Mouse (Mus musculus) right cerebral cortex, postnatal 10 days (tissue): ENCODE results near the gene Spata18.

Experiments
- DNase-seq, 2 experiments: peaks; one replicate each; pipeline ENCODE4 v3.0.0; 2021; ENCODE audit warnings: low spot score in 2 of 2

Gene Spata18

GRCm38 (mm10) chr5:73651061-73651854, at the start of gene Spata18:
Gene Spata18 (plus strand): TSS chr5:73651379.
- peak in 1 of 2 experiments; percentile 36 for DNase-seq

- no peak for DNase-seq
Measured at GRCm38 (mm10) chr5:73602865-73603264, 48.3 kb upstream of the Spata18 start.

GRCm38 (mm10) chr5:73604542-73604941, 46.6 kb upstream of the Spata18 start:
- DNase-seq: no peak

- no peak for DNase-seq
Measured at GRCm38 (mm10) chr5:73604964-73605363, 46.2 kb upstream of the Spata18 start.

- DNase-seq: no peak
Measured at GRCm38 (mm10) chr5:73611071-73611470, 40.1 kb upstream of the Spata18 start.

GRCm38 (mm10) chr5:73613296-73613695, 37.9 kb upstream of the Spata18 start:
- no peak for DNase-seq

GRCm38 (mm10) chr5:73615211-73615610, 36.0 kb upstream of the Spata18 start:
- no peak for DNase-seq

- DNase-seq: no peak
Measured at GRCm38 (mm10) chr5:73618969-73619368, 32.2 kb upstream of the Spata18 start.

GRCm38 (mm10) chr5:73625505-73625904, 25.7 kb upstream of the Spata18 start:
- no peak for DNase-seq

GRCm38 (mm10) chr5:73626842-73627241, 24.3 kb upstream of the Spata18 start:
- no peak for DNase-seq

GRCm38 (mm10) chr5:73627559-73627958, 23.6 kb upstream of the Spata18 start:
- no peak for DNase-seq

GRCm38 (mm10) chr5:73627991-73628390, 23.2 kb upstream of the Spata18 start:
- DNase-seq: no peak

GRCm38 (mm10) chr5:73630141-73630540, 21.0 kb upstream of the Spata18 start:
- no peak for DNase-seq

- no peak for DNase-seq
Measured at GRCm38 (mm10) chr5:73631001-73631558, 20.1 kb upstream of the Spata18 start.

GRCm38 (mm10) chr5:73632291-73632690, 18.9 kb upstream of the Spata18 start, which contains the start of gene Lrrc66:
Gene Lrrc66 (minus strand): TSS chr5:73632526.
- DNase-seq: no peak

- DNase-seq: peak; percentile 84 to 88
Measured at GRCm38 (mm10) chr5:73633141-73633540, 18.0 kb upstream of the Spata18 start.

- no peak for DNase-seq
Measured at GRCm38 (mm10) chr5:73637337-73638107, 13.7 kb upstream of the Spata18 start.

- no peak for DNase-seq
Measured at GRCm38 (mm10) chr5:73641058-73641457, 10.1 kb upstream of the Spata18 start.

GRCm38 (mm10) chr5:73642091-73642490, 9.1 kb upstream of the Spata18 start:
- peak in 1 of 2 experiments; percentile 65 for DNase-seq

- peak; percentile 90 for DNase-seq
Measured at GRCm38 (mm10) chr5:73647261-73647900, 3.8 kb upstream of the Spata18 start, which contains the start of gene Sgcb. Gene Sgcb (minus strand): TSS chr5:73647790.

GRCm38 (mm10) chr5:73650365-73650964, 714 bp upstream of the Spata18 start:
- DNase-seq: peak in 1 of 2 experiments; percentile 31

- no peak for DNase-seq
Measured at GRCm38 (mm10) chr5:73651855-73652201, 649 bp downstream of the Spata18 start.
